Mouse (Mus musculus): ENCODE measurements around the gene Ece1. TPM values are rescaled to one million over a fixed set of nuclear protein-coding genes. Genes with fewer than 3 reads are reported as not detected.
A peak's percentile ranks its signal among the peaks of the same experiment; 100 is the strongest.

Ece1 gene
- total RNA-seq, 2 experiments from 2014 or later, result 0.68 to 2.3 TPM

- ATAC-seq (replicated peaks; ENCODE audit: low FRiP score, poor library complexity, severe bottlenecking), result no peak
Measured at GRCm38 (mm10) chr4:138000682-138001081, 138.6 kb downstream of the Ece1 start.

DNA sequence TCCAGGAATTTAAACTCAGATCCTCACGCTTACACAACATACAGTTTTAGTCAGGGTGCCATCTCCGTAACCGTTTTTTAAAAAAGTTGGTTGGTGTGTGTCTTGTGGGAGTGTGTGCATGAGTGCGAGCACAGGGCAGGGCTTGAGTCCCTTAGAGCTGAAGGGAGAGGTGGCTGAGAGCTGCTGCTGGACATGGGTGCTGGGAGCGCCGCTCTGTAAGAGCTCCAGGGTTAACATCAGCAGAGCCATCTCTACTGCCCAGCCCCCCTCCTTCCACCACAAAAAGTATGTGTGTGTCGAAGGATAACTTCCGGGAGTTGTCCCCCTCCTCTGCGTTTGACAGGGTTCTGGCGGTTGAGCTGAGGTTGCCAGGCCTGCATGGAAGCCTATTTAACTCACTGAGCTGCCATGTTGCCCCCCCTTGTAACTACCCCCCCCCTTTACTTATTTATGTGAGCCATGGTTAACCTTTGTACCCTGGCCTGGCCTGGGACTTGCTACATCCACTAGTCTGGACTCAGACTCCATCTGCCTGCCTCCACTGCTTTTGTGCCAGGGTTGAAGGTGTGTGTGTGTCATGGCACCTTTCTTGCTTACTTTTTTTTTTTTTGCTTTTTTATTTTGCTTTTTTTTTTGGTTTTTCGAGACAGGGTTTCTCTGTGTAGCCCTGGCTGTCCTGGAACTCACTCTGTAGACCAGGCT, 142.0 kb downstream of the Ece1 start:
- ATAC-seq (replicated peaks; ENCODE audit: low FRiP score, poor library complexity, severe bottlenecking), result no peak

- ATAC-seq (replicated peaks; ENCODE audit: low FRiP score, poor library complexity, severe bottlenecking), result no peak
Measured at GRCm38 (mm10) chr4:138005781-138006180, 143.7 kb downstream of the Ece1 start.

DNA sequence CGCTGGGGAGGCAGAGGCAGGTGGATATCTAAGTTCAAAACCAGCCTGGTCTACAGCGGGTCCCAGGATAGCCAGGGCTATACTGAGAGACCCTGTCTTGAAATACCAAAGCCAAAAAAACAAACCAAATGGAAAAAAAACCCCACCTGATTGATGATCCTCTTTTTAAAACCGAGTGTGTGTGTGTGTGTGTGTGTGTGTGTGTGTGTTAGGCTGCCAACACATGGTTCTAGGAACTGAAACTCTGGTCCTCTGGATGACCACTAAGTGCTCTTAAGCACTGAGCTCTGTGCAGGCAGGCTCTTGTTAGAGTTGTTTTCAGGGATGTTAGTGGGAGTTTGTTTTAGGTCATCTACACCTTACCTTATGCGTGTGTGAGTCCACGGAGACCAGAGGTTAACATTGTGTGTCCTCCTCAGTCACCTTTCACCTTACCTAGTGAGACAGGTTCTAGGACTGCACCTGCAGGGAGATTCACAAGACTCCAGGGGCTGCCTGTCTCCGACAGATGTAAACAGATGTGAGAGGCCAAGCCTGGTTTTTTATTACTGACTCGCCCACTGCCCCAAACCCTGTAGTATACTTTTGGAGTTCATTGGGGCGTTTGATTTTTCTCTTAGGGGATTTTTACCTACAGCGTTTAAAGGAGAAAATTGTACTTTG, 145.0 kb downstream of the Ece1 start:
- ATAC-seq (replicated peaks; ENCODE audit: low FRiP score, poor library complexity, severe bottlenecking), result 0 out of 2 replicates have a peak, but pooled peaks have one; percentile 41

DNA sequence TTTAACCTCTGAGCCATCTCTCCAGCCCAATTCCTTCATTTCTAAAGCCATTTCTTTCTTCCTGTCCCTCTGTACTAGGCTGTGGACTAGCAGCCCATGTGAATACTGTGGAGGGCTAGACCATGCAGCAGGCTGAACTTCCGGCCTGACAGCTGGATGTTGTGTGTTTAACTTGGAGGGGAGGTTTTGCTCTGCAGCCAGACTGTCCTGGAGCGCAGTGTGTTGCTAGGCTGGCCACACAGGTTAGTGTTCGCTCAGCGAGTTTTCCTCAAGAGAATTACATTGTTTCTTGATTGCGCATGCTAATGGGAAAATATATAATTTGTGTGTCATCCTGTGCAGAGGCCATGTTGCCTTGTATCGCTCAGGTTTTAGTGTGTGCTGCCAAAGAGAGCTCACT, 146.6 kb downstream of the Ece1 start:
- ATAC-seq (replicated peaks; ENCODE audit: low FRiP score, poor library complexity, severe bottlenecking), result no peak

GRCm38 (mm10) chr4:138009786-138010502, 147.9 kb downstream of the Ece1 start:
- no peak for ATAC-seq (replicated peaks; ENCODE audit: low FRiP score, poor library complexity, severe bottlenecking)

DNA sequence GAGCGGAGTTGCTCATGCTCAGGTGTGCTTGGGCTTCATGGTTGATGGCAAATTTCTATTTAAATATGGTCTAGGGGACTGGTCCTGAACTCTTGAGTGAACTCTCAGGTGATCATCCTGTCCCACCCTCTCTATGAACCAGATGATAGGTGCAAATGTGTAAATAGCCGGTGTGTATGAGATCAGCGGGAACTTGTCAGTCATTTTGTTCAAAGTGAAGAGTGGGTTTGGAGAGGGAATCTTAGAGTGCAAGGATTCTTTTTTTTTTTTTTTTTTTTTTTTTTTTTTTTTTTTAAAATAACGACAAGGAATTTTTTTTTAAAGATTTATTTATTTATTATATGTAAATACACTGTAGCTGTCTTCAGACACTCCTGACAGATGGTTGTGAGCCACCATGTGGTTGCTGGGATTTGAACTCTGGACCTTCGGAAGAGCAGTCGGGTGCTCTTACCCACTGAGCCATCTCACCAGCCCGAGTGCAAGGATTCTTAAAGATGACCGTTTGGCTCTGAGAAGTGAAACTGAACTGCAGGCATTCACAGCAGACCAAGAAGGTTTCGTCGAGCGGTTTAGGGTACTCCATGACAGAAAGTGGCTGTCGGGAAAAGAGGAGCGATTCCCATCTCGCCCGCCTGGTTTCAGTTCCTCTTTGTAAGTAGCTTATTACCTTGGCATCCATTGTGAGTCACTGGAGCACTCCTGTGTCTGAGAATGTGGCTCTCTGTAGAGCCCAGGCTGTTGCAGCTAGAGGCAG, 151.9 kb downstream of the Ece1 start:
- no peak for ATAC-seq (replicated peaks; ENCODE audit: low FRiP score, poor library complexity, severe bottlenecking)

Other genes with a start within 250 kb of the Ece1 start
- not detected in 2 replicates for gene Rap1gap, start 197.5 kb upstream of the Ece1 start, total RNA-seq (2015; ENCODE audit: low replicate concordance)
- not detected in 2 replicates for gene Rap1gap, start 197.5 kb upstream of the Ece1 start, total RNA-seq (2017; ENCODE audit: low replicate concordance)
- gene Alpl, start 65.9 kb upstream of the Ece1 start, total RNA-seq (2015; ENCODE audit: low replicate concordance), result not detected in 2 replicates
- 0.42 and 0.85 TPM in 2 replicates for gene Alpl, start 65.9 kb upstream of the Ece1 start, total RNA-seq (2017; ENCODE audit: low replicate concordance)
- 21.1 and 23.6 TPM in 2 replicates for gene Eif4g3, start 130.8 kb downstream of the Ece1 start, total RNA-seq (2015; ENCODE audit: low replicate concordance)
- 11.3 and 14.2 TPM in 2 replicates for gene Eif4g3, start 130.8 kb downstream of the Ece1 start, total RNA-seq (2017; ENCODE audit: low replicate concordance)

Measured in erythroblast, adult 5-6 weeks (primary cell).